Mouse (Mus musculus) heart, adult 2 months (tissue): ENCODE data around the gene Kcnh1. TPM values are rescaled to one million over a fixed set of nuclear protein-coding genes. Genes with fewer than 3 reads are reported as not detected.

Source experiments
- DNase-seq, 2 experiments: peaks; one replicate each; pipeline ENCODE4 v3.0.0; 2021
- H3K27ac ChIP-seq: fragments of 200-600 bp; 2 replicates; pipeline ENCODE4 v1.8.1; 2022
- H3K27me3 ChIP-seq: fragments of 200-500 bp; 2 replicates; pipeline ENCODE4 v1.6.1; 2012; ENCODE audit warnings: mild to moderate bottlenecking, low read length, inconsistent platforms, mixed read lengths; ENCODE audit not compliant: control insufficient read depth, insufficient read depth
- H3K36me3 ChIP-seq: fragments of 200-500 bp; 2 replicates; pipeline ENCODE4 v1.6.1; 2012; ENCODE audit warnings: low read length, inconsistent platforms; ENCODE audit not compliant: control insufficient read depth, insufficient read depth
- H3K4me1 ChIP-seq: fragments of 200-500 bp; 2 replicates; pipeline ENCODE4 v1.6.1; 2011; ENCODE audit warnings: low read length; ENCODE audit not compliant: control insufficient read depth, insufficient read depth
- H3K4me3 ChIP-seq: fragments of 200-600 bp; 2 replicates; pipeline ENCODE4 v1.8.1; 2022
- H3K79me2 ChIP-seq: fragments of 200-500 bp; replicated peaks from 2 replicates; pipeline ENCODE4 v1.6.1; 2012; ENCODE audit warnings: mild to moderate bottlenecking, inconsistent platforms, low read length, moderate library complexity, mixed read lengths; ENCODE audit not compliant: control insufficient read depth, insufficient read depth
- H3K9ac ChIP-seq: fragments of 200-500 bp; 2 replicates; pipeline ENCODE4 v1.6.1; 2012; ENCODE audit warnings: low read depth, mild to moderate bottlenecking, control low read depth, inconsistent platforms, low read length, mixed read lengths
- CTCF ChIP-seq: fragments of 200-600 bp; IDR thresholded peaks from 2 replicates; pipeline ENCODE4 v1.8.1; 2022; ENCODE audit warnings: antibody characterized with exemption, mild to moderate bottlenecking, moderate library complexity
- EP300 ChIP-seq: fragments of 200-500 bp; IDR thresholded peaks from 2 replicates; pipeline ENCODE4 v1.6.1; 2011; ENCODE audit warnings: low read depth, low read length, control low read depth; ENCODE audit not compliant: insufficient read depth
- POLR2A ChIP-seq: fragments of 200-500 bp; IDR thresholded peaks from 2 replicates; pipeline ENCODE4 v1.6.1; 2011; ENCODE audit warnings: mild to moderate bottlenecking, low read depth, low read length, control low read depth; ENCODE audit not compliant: insufficient read depth
- WGBS: fragments of 180-500 bp; shearing (Covaris S2); methylation state at CpG from one replicate; pipeline ENCODE4 v1.1.7; 2018; 5-methylcytosine and 5-hydroxymethylcytosine counted together
- intact Hi-C: fragments of 180-260 bp; cut with DNase I; formaldehyde crosslinking; loops from one replicate; pipeline ENCODE4 v1.15.1; 2025
- polyA plus RNA-seq: library from polyadenylated mRNA; depleted of rRNA; stranded (reverse); fragments of >200 nt; gene quantifications from 2 replicates; pipeline ENCODE4 v1.2.3, GENCODE M21; 2012; rRNA removed
- total RNA-seq, 2 experiments: library from RNA; stranded (reverse); gene quantifications; 2 replicates each; pipeline ENCODE4 v1.2.3; 2021

Kcnh1 gene
- total and polyA plus RNA-seq, 3 experiments = 0.05 to 0.09 (median 0.06) TPM

DNA sequence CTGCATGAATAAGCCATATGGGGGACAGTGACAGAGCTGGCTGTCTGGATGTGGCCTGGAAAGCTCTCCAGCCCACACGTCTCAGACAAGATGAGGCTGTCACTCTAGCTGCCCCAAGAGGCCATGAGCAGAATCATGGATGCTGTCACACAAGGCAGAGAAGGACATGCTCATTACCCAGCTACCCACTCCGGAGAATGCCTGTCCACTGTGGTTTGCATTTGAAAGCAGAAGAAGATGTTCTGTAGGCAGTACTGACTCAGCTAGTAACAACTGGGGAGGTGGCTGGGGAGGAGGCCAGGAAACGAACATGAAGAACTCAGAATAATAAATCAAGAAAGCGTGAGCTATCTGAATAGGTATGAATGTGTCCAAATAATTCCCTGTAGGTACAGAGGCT lies 364.9 kb downstream of the Kcnh1 start:
- Histone ChIP-seq H3K27ac (no peak overlapping the region), H3K36me3 (no peaks in the 10 kb centered on the region), H3K4me3 (no peak overlapping the region), H3K9ac (no peak overlapping the region), H3K79me2 (no peaks in the 10 kb centered on the region), H3K27me3 (no peaks in the 10 kb centered on the region), H3K4me1 (no peaks in the 10 kb centered on the region)
- no peak for DNase-seq
- 78% methylated on average over 4 of the region's 4 CpGs for WGBS
- TF ChIP-seq EP300 (no peak), POLR2A (no peak), CTCF (no peak)
- intact Hi-C loops = no loop called here

- Histone ChIP-seq H3K79me2 (no peaks in the 10 kb centered on the region), H3K27ac (no peak overlapping the region), H3K27me3 (no peaks in the 10 kb centered on the region), H3K9ac (no peak overlapping the region), H3K4me1 (no peaks in the 10 kb centered on the region), H3K4me3 (no peak overlapping the region), H3K36me3 (no peaks in the 10 kb centered on the region)
- WGBS = 71% methylated on average over 5 of the region's 5 CpGs
- TF ChIP-seq EP300 (no peak), POLR2A (no peak), CTCF (no peak)
- intact Hi-C loops = no loop called here
- DNase-seq = no peak
These were observed 367.5 kb downstream of the Kcnh1 start for GRCm38 (mm10) chr1:192557978-192558594.

DNA sequence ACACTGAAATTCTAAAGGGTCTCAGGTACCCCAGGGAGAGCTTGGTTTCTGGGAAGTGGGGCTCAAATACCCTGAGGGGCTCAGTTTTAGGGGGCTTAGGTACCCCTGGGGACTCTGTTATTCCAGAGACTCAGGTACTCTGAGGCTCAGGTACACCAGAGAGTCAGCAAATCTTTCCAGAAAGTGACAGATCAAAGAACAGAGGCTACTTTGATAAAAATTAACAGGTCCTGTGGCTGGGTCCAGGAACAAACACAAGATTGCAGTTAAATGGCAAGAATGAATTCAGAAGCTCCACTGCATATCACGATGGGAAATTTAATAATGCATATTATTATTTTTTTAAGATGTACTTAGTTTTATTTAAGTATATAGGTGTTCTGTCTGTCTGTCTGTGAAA lies 368.8 kb downstream of the Kcnh1 start:
- H3K27ac ChIP-seq = no peak overlapping the region
- H3K4me3 ChIP-seq = no peak overlapping the region
- intact Hi-C loops = no loop called here
- no peaks in the 10 kb centered on the region for H3K27me3 ChIP-seq
- no peak overlapping the region for H3K9ac ChIP-seq
- TF ChIP-seq POLR2A (no peak), CTCF (no peak), EP300 (no peak)
- no peak for DNase-seq
- no peaks in the 10 kb centered on the region for H3K79me2 ChIP-seq
- 87% methylated on average over 1 of the region's 1 CpGs for WGBS
- no peaks in the 10 kb centered on the region for H3K36me3 ChIP-seq
- H3K4me1 ChIP-seq = no peaks in the 10 kb centered on the region

Other genes with a start within 250 kb of the Kcnh1 start
- gene Rd3, start 213.4 kb upstream of the Kcnh1 start, total RNA-seq = under 1 TPM; 0.18 to 0.23 TPM
- gene Rd3, start 213.4 kb upstream of the Kcnh1 start, polyA plus RNA-seq = 0.47 and 0.49 TPM in 2 replicates
- 1 to 10 TPM; 3.9 to 4.3 TPM for gene Traf5, start 98.2 kb upstream of the Kcnh1 start, total RNA-seq
- 4.4 and 5.1 TPM in 2 replicates for gene Traf5, start 98.2 kb upstream of the Kcnh1 start, polyA plus RNA-seq
- gene Rcor3, start 52.7 kb upstream of the Kcnh1 start, total RNA-seq = 10 to 100 TPM; 26.3 to 35.0 TPM
- 38.3 and 39.7 TPM in 2 replicates for gene Rcor3, start 52.7 kb upstream of the Kcnh1 start, polyA plus RNA-seq